Mouse (Mus musculus): Measurements from ENCODE around the gene Notch3.
"Not testable (repeated sequence)": the region's sequence is repeated elsewhere in the genome, so short reads cannot be mapped to it uniquely, and the experiment has no call there.

Gene Notch3

GRCm38 (mm10) chr17:32166687-32167086, at the start of gene Notch3:
Notch3 (minus strand) TSS chr17:32166852.
- peak; percentile 54 for DNase-seq (ENCODE audit: extremely low read depth, insufficient read length, low spot score)

- not testable (repeated sequence) for DNase-seq (ENCODE audit: extremely low read depth, insufficient read length, low spot score)
Measured at GRCm38 (mm10) chr17:32215587-32215986, 48.9 kb upstream of the Notch3 start.

GRCm38 (mm10) chr17:32211554-32211953, 44.9 kb upstream of the Notch3 start:
- DNase-seq (ENCODE audit: extremely low read depth, insufficient read length, low spot score): not testable (repeated sequence)

GRCm38 (mm10) chr17:32209752-32210151, 43.1 kb upstream of the Notch3 start:
- DNase-seq (ENCODE audit: extremely low read depth, insufficient read length, low spot score): no peak

GRCm38 (mm10) chr17:32209144-32209543, 42.5 kb upstream of the Notch3 start:
- no peak for DNase-seq (ENCODE audit: extremely low read depth, insufficient read length, low spot score)

- no peak for DNase-seq (ENCODE audit: extremely low read depth, insufficient read length, low spot score)
Measured at GRCm38 (mm10) chr17:32207586-32208245, 41.1 kb upstream of the Notch3 start.

GRCm38 (mm10) chr17:32205345-32205744, 38.7 kb upstream of the Notch3 start:
- DNase-seq (ENCODE audit: extremely low read depth, insufficient read length, low spot score): no peak

- DNase-seq (ENCODE audit: extremely low read depth, insufficient read length, low spot score): no peak
Measured at GRCm38 (mm10) chr17:32202972-32203371, 36.3 kb upstream of the Notch3 start.

- DNase-seq (ENCODE audit: extremely low read depth, insufficient read length, low spot score): no peak
Measured at GRCm38 (mm10) chr17:32201086-32201485, 34.4 kb upstream of the Notch3 start.

- DNase-seq (ENCODE audit: extremely low read depth, insufficient read length, low spot score): no peak
Measured at GRCm38 (mm10) chr17:32199796-32200195, 33.1 kb upstream of the Notch3 start.

- DNase-seq (ENCODE audit: extremely low read depth, insufficient read length, low spot score): no peak
Measured at GRCm38 (mm10) chr17:32197156-32197555, 30.5 kb upstream of the Notch3 start.

GRCm38 (mm10) chr17:32195725-32196124, 29.1 kb upstream of the Notch3 start:
- DNase-seq (ENCODE audit: extremely low read depth, insufficient read length, low spot score): no peak

GRCm38 (mm10) chr17:32193010-32193409, 26.4 kb upstream of the Notch3 start:
- no peak for DNase-seq (ENCODE audit: extremely low read depth, insufficient read length, low spot score)

GRCm38 (mm10) chr17:32189850-32190249, 23.2 kb upstream of the Notch3 start:
- no peak for DNase-seq (ENCODE audit: extremely low read depth, insufficient read length, low spot score)

- DNase-seq (ENCODE audit: extremely low read depth, insufficient read length, low spot score): no peak
Measured at GRCm38 (mm10) chr17:32188863-32189636, 22.4 kb upstream of the Notch3 start, which contains the start of gene Ephx3. Ephx3 (minus strand) TSS chr17:32189549.

- no peak for DNase-seq (ENCODE audit: extremely low read depth, insufficient read length, low spot score)
Measured at GRCm38 (mm10) chr17:32183017-32183416, 16.4 kb upstream of the Notch3 start.

GRCm38 (mm10) chr17:32179621-32180491, 13.2 kb upstream of the Notch3 start:
- DNase-seq (ENCODE audit: extremely low read depth, insufficient read length, low spot score): peak; percentile 30

GRCm38 (mm10) chr17:32176919-32177318, 10.3 kb upstream of the Notch3 start:
- no peak for DNase-seq (ENCODE audit: extremely low read depth, insufficient read length, low spot score)

- DNase-seq (ENCODE audit: extremely low read depth, insufficient read length, low spot score): peak; percentile 90
Measured at GRCm38 (mm10) chr17:32173166-32173565, 6.5 kb upstream of the Notch3 start.

GRCm38 (mm10) chr17:32172485-32172884, 5.8 kb upstream of the Notch3 start:
- DNase-seq (ENCODE audit: extremely low read depth, insufficient read length, low spot score): no peak
